14 mouse cellular contexts compared by ENCODE assay signal in genomic region chr19:45913036-45913435, GRCm38 (mm10).
"Had no signal": no experiment of that assay in that cellular context is flagged by ENCODE, and none has a peak within 500 bp of the region (broad histone marks: within the 10 kb centered on the region; RNA-seq: fewer than 3 reads in every experiment).

No protein-coding gene starts in this region.

- H3K36me3 ChIP-seq: liver, embryonic 15.5 days had no signal

- H3K9me3 ChIP-seq: limb, embryonic 13.5 days; liver, embryonic 15.5 days; neural tube, embryonic 13.5 days had no signal

- ATAC-seq: lung, postnatal 0 days; midbrain, embryonic 16.5 days had no signal

- H3K4me2 ChIP-seq: limb, embryonic 13.5 days; liver, embryonic 11.5 days; liver, embryonic 15.5 days; neural tube, embryonic 13.5 days had no signal

- H3K4me3 ChIP-seq: limb, embryonic 13.5 days; liver, embryonic 15.5 days; neural tube, embryonic 13.5 days had no signal

- H3K4me1 ChIP-seq: limb, embryonic 13.5 days; liver, embryonic 15.5 days had no signal

- H3K27ac ChIP-seq: limb, embryonic 13.5 days; liver, embryonic 15.5 days; neural tube, embryonic 13.5 days had no signal

- DNase-seq: kidney, postnatal 25 days; lung, adult 2 months; lung, postnatal 36 days; retina, postnatal 1 day; right cerebral cortex, postnatal 4 days; spleen, adult 18-20 months; thymus, adult 2 months; thymus, postnatal 25 days had no signal

- H3K9ac ChIP-seq: limb, embryonic 13.5 days; liver, embryonic 15.5 days; neural tube, embryonic 13.5 days had no signal

- H3K27me3 ChIP-seq: limb, embryonic 13.5 days; liver, embryonic 15.5 days; neural tube, embryonic 13.5 days had no signal
